Mouse (Mus musculus) monocyte, adult 5-6 weeks (primary cell): Measurements from ENCODE around the gene Adh6b. TPM values are rescaled to one million over a fixed set of nuclear protein-coding genes. Genes with fewer than 3 reads are reported as not detected.

Experiments
- ATAC-seq: fragments of 153-309, 156-312 bp; replicated peaks from 2 replicates; pipeline ENCODE4 v1.8.0; 2017; ENCODE audit warnings: mild to moderate bottlenecking; ENCODE audit not compliant: low TSS enrichment, insufficient number of reproducible peaks, severe bottlenecking, poor library complexity, low FRiP score
- total RNA-seq: library from RNA; stranded (forward); fragments of 200-1000, 200-491, 200-594 nt; gene quantifications from 3 replicates; pipeline ENCODE4 v1.2.3, GENCODE M21; 2017

Gene Adh6b
- total RNA-seq: not detected in 3 replicates

DNA sequence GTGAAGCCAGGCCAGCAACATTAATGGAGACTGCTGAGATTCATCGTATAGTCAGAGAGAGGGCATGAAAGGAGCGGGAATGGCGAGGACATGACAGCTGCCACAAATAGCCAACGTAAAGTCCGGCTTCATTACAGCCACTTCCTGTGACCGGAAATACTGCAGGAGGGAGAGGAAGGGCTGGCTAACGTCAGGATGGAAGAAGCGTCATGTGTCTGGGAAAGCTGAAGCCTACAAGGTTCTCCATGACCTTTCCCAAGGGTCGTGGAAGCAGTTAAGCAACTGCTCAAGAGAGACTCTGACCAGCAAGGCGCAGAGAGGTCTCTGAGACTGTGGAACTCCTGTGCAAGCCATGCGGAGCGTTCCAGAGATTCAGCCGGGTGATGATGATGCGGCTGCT lies at the start of gene Adh6b:
Adh6b (plus strand) TSS at position 305 of the 400 bp plus-strand sequence.
- no peak for ATAC-seq

DNA sequence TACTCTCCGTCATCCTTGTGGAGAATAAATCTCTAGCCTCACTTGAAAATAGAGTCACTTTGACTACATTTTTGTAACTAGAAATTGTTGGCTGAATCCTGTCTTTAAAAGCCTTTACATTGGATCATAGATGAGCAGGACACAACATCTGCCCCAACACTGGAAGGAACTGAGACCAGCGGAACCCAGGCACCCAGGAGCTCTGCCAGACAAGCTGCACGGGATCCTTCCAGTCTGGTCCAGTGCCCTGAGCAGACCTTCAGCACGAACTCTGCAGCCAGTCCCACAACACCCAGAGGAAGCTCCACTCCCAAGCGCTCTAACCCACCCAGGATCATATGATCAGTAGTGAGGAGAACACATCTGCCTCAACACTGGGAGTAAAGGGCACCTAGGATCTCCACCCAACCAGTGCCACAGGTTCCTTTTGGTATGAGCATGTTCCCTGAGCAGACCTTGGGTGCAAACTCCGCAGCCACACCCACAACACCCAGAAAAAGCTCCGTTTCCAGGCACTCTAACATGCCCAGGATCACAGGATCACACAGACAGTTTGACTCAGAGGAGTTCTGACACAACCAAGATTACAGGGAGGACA lies 48.2 kb upstream of the Adh6b start:
- no peak for ATAC-seq

DNA sequence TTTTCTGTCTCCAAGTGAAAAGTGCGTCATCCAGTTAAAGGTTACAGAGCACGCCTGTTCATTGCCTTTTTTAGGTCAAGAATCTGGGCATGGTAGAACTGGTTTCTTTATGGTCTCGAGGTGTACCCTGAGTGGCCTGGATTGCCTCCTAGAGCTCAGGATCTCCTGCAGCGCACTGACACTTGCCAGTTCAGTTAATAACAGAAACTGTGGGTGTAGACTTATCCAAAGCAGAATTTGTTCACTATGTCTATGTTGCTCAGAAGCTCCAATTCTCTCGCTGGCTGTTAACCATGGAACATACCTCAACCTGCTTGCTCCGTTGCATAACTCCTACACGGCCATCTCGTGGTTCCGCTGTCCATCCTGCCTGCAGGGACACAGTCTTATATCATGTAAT lies 41.4 kb upstream of the Adh6b start:
- ATAC-seq: no peak

DNA sequence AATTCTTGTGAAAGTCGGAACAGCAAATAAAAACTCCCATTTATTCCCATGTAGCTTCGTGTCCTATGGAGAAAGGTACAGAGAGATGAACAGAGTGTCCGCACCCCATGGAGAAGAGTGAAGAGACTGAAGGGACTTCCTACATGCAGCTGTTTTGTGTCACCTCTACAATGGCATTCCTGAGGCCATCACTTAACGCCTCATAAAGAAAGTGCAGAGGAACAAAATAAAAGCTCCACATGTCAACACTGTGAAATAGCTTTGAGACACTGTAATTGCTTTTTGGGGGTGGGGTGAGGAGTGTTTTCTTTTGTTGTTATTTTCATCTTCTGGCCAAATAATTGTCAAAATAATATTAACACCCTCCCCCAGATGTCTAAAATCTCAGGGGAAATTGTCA lies 38.9 kb upstream of the Adh6b start:
- no peak for ATAC-seq

DNA sequence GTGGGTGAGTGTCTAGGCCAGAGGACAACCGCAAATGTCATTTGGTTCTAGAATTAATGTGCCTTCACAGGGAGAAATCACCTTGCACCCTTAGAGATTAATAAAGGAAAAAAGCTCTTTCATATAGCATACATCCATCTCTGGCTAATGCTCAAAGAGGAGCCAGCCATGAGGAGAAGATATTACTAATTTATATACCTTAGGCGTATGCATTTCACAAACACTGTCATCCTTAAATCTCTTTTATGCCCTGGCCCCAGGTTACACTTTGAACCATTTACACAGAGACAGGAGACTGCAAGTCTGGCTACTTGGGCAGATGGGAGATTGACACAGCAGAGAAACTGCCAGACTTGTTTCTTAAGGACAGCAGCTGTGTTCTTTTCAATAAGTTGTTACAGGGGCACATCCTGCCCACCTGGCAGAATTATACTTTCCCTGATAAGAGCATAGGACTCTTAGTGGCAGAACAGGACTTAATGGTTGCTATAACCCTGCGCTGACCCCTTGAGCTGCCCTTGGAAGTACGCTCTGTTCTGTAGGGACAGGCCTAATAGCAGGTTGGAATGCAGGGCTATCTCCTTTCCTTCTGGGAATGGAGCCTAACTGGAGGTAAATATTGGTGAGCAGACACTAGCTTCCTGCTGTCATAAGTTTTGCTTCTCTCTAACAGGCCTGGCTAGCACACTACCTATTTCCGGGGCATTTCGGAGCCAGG lies 37.6 kb upstream of the Adh6b start:
- no peak for ATAC-seq

DNA sequence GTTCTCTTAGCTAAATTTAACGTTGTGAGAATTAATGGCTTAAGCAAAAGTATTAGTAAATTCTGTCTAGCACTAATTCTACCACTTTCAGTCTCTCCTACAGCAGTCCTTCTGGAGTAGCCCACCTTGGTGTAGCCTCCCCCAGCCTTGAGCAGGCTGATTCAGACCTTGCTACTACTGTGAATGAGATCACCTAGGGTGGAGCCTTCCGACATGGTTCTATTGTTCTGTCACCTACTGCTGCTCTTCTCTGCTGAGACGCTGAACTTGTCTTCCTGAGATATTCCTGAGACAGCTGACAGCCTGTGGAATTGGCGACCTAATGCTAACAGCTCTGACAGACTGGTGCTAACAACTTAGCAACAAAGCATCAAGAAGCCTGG lies 37.1 kb upstream of the Adh6b start:
- ATAC-seq: no peak

DNA sequence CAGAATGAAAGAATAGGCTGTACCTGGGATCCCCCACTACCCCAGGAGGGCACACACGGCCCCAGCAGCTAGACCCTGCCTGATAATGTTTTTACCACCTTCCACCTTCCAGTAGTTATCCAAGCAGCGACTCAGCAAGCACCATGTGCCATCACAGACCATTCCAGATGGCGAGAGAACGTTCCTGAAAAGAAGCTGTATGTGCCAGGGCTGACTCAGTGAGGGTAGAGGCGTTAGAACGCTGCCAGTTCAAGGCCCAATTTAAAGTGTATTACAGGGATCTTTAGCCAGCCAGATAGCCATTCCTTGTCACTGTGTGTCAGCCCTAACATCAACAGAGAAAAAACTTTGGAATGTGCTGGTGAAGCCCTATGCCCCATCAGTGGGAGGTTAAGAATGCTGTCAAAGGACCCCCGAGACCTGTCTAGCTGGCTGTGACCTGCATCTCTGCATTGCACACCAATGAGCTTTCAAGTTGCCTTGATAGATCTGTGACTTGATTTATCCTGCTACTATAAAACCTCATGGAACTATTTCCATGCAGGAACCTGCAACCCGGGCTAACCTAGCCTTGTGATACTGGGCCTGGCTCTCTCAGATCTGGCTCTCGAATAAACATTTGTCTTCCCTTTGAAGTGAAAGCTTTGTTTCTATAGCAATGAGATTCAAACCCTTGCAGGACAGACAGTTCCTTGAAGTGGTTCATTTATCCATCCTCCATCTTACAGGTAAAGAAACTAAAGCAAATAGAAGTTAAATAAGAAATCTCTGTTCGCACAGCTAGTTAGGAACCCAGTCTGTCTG lies 35.9 kb upstream of the Adh6b start:
- no peak for ATAC-seq

DNA sequence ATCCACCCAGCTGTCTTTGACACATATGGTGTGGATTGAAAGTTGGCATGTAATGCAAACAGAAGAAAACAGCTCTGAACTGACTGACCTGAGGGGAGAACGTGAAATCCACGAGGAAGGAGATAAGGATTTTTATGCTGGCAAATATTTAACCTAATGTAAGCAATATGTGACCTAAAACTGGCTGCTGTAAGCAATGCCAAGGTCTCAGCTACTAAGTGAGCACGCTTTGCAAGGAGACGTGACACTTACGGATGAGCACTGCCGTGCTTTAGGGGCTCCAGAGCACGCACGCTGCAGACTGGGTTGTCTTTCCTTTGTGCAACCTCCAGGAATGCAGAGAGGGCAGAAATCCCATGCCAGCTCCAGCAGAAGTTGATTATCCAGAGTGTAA lies 35.3 kb upstream of the Adh6b start:
- ATAC-seq: no peak

DNA sequence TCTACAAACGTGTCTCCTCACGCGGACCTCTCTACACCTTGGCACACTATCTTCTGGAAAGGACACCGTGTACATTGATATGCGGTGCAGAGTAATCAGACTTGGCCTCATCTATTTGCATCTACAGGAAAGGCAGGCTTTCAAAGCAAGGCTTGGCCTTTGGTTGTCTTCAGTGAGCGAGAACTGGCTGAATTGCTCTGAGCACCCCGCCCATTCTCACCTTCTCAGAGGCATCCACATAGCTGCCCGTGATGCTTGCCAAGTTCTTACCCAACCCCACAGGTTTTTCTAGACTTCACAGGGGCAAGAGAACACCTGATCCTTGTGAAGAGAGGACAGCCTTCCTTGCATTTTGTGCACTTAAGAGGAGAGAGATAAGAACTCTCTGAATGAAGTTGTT lies 31.7 kb upstream of the Adh6b start:
- ATAC-seq: no peak

DNA sequence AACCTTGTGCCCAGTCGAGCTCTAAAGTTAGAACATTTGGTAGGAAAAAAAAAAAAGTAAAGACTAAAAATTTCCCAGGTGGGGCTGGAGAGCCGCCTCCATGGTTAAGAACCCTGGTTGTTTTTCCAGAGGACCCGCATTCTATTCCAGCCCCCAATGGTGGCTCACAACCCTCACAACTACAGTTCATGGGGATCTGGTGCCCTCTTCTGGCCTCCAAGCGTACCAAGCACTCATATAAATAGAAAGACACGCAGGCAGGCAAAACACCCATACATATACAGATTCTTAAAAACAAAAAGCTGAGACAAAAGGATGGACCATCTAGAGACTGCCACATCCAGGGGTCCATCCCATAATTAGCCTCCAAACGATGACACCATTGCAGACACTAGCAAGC lies 30.6 kb upstream of the Adh6b start:
- ATAC-seq: no peak

DNA sequence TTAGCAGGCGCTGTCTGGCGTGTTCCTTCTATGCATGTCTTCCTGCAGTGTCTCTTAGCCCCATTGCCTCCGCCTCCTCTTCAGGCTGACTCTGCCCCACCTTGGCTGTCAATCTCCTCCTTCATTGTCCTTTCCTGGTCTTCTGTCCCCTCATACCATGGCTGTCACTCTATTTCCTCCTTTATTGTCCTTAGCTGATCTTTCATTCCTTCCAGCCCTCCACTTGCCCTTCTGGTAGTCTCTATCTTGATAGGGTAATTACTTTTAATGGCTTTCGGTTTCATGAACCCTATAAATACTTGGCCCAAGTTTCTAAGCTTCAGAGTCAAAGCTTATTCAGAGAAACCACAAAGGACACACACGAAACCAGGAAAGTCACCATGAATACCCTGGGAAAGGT lies 28.6 kb upstream of the Adh6b start, which contains the start of gene Adh6a:
Adh6a (plus strand) TSS at position 322 of the 400 bp plus-strand sequence.
- ATAC-seq: no peak

DNA sequence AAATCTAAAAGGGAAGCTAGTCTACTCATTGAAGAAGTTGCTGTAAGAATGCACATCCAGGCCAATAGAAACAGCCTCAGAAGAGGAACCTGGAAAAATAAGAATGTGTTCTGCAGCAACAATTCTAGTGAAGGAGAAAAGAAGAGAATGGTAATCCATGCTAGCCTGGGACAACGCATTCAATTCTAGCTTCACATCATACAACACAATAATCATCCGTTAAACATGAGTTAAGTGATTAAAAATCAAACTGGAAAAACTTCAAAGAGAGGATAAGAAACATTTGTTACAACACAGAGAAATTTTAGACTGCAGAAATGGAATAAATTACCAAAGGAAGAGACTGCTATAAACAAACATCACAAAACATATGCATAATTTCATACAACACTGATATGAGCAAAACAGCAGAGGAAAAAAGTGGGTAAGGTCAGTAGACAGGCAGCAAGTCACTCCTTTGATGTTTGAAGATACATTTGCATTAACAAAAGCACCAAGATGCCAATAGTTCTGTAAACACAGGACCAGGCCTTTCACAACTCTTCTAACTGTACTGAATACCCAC lies 24.6 kb upstream of the Adh6b start:
- ATAC-seq: no peak

DNA sequence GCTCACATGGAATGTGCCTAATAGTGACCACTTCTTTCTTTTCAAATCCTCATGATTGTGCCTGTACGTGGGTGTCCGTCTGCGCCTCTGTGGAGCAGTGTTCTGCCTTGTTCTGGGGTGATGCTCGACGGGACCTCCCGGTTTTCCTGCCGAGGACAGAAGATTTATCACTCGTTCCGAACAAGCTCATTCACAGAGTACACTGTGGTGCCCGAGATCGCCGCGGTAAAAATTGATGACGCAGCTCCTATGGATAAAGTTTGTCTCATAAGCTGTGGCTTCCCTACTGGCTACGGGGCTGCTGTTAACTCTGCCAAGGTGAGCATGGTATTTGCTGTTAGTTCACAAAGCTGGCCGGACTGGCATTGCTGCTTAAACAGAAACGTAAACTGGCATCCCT lies 16.6 kb upstream of the Adh6b start:
- no peak for ATAC-seq

DNA sequence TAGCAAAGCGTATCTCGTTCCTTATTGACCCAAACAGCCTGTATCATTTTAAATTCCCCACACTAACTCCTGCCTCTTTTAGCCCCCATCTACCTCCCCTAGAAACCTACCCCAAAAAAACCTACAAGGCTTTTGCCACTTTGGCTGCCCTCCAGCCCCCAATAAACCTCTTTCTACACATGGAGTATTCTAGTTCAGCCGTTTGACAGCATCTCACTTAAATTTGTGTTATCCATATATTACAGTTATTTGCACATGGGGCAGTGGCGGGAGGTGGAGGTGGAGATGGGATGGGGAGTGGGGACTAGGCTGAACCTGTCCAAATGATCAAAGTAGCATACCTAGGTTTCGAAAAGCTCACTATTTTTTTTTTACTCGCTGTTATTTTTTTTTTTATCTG lies 16.1 kb upstream of the Adh6b start:
- ATAC-seq: no peak

DNA sequence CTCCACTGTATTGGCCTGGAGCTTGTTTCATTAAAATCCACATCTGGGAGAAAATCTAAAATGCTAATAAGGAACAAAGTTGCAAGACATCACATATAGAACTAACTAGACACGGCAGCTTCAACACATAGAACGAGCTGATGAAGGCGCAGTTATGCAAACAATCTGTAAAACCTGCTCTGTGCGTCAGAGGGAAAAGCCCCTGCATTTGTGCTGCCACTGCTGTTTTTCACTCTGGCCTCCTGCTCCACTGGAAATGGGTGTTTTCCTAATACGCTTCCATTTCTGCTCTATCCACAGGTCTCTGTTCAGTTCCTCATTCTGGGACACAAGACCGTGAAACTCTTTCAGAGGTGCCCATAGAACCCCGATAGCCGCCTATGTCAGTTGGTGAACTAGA lies 7.7 kb upstream of the Adh6b start:
- no peak for ATAC-seq

DNA sequence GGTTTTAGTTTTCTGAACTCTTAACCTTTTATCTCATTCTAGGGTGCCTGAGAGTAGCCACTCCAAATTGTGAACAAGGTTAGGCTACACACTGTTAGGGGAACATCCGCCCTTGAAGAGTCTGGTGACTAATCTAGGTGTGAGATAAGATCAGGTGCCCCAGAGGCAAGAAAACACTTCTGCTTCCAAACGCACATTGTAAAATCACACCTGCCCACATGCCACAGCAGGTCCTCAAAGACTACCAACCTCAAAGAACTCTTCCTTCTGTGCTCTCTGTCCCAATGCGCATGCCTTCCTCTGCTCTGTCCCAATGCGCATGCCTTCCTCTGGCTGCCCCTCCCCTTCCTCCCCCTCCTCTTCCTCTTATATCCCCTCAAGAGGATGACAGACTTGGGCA lies 7.3 kb upstream of the Adh6b start:
- no peak for ATAC-seq

DNA sequence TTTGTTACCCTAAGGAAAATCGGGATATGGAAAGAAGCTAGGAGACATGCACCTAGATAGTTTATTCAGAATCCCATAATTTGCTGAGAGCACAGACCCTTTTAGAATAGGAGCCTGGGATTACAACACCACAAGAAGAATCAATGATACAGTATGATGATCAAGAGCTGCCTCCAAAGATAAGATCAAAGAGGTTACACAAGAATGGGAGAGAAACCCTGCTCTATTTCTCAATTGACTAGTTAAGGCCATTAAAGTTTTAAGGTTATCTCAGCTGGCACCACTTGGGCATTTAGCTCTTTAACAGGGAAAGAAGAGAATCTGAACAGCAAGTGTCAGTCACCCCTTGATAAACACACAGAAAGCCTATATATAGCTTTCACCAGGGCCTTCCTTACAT lies 6.0 kb upstream of the Adh6b start:
- no peak for ATAC-seq

DNA sequence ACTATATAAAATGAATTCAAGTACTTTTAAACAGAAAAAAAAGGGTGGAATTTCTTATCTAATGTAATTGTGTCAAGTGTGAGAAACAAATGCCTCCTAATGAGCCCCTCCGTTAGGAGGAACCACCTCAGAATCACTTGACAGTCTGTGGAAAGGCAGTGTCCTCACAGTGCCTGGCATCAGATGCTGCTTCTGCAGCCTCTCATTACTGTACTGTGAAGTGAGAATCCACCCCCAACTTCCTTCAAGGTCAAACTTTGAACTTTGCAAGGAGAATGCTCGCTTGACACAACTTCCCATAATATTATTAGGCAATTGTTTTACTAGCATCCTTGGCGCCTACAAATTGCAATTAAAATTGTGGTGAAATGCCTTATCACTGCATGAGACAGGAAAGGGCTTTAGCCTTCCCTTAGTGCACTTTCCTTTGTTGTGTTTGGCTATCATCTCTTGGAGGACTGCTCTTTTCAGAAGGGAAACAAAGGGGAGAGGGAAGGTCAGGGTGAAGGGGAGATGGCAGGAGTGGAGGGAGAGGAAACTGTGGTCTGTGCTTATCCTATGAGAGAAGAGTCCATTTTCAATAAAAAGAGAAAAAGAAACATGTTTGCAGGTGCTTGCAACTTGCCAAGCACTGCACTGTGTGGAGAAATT lies 5.3 kb upstream of the Adh6b start:
- no peak for ATAC-seq

DNA sequence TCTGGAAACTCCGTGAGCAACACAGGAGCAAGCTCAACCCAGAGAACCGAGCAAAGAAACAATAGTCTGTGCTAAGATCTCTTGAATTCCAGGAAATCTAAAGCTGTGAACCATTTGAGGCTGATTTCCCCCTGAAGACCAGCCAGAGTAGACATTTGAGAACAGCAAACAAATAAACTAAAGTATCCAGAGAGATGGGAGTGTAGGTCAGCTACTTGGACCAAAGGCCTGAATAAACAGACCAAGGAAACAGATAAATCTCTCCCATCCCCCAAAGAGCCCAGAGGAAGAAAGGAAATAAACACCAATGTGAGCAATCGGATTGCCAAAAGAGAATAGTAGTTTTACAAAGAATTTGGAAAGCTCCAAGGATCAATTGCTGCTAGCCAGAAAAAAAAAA lies 5.5 kb downstream of the Adh6b start:
- ATAC-seq: no peak
